Mouse (Mus musculus): ENCODE data around the gene Gyg. TPM values are rescaled to one million over a fixed set of nuclear protein-coding genes. Genes with fewer than 3 reads are reported as not detected.
A peak's percentile ranks its signal among the peaks of the same experiment; 100 is the strongest.
"Not testable (repeated sequence)": the region's sequence is repeated elsewhere in the genome, so short reads cannot be mapped to it uniquely, and the experiment has no call there.

Gene Gyg
- polyA plus RNA-seq, 1 experiment from 2014 or later, result 34.6 TPM

DNA sequence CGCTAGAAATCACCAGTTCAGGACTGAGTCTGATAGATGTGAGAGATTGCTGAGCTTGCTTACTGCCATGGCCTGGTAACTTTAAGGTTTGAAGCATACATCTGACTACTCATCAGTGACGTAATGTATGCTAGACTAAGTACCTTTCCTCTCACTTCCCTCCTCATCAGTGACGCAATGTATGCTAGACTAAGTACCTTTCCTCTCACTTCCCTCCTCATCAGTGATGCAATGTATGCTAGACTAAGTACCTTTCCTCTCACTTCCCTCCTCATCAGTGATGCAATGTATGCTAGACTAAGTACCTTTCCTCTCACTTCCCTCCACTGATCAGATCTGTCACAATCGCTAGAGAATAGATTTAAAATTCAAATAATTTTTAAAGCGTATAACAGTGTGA lies 33.5 kb downstream of the Gyg start:
- H3K4me3 ChIP-seq (replicated peaks; ENCODE audit: low read length); H3K9ac ChIP-seq (replicated peaks; ENCODE audit: low read depth, low read length); H3K9me3 ChIP-seq (ENCODE audit: control insufficient read depth, low read length); ATAC-seq; H3K27ac ChIP-seq (ENCODE audit: low read length); H3K4me2 ChIP-seq (ENCODE audit: low read length); H3K4me1 ChIP-seq (replicated peaks; ENCODE audit: control insufficient read depth, insufficient read depth, low read length); H3K27me3 ChIP-seq (replicated peaks; ENCODE audit: control insufficient read depth, insufficient read depth, low read length); H3K36me3 ChIP-seq (ENCODE audit: control insufficient read depth, insufficient read depth): not testable (repeated sequence)
- WGBS, result 89% methylated on average over 5 of the region's 5 CpGs

DNA sequence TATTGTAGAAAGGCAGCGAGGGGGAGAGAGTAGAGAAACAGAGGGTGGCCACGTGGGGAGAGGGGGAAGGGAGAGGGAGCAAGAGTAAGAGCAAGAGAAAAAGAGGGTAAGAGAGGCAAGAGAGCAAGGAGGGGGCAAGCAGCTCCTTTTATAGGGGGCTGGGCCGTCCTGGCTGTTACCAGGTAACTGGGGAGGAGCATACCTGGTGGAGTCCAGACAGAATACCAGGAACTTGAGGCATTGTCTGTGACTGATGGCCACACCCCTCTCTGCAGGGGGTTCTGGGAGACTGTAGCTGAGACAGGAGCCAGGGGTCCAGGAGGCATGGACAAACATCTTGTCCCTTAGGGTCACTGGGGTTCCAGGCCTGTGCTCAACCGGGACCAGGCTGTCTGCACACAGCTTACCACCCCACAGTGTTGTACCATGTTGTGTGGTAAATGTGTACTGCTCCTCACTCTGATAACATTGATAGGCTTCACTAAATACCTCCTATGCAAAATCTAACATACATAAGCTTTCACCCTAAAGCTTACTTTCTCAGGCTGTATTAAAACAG lies 35.4 kb downstream of the Gyg start:
- Histone ChIP-seq H3K27me3 (replicated peaks; ENCODE audit: control insufficient read depth, insufficient read depth, low read length) (no peaks in the 10 kb centered on the region), H3K4me1 (replicated peaks; ENCODE audit: control insufficient read depth, insufficient read depth, low read length) (no peaks in the 10 kb centered on the region), H3K4me2 (ENCODE audit: low read length) (no peak overlapping the region), H3K9me3 (ENCODE audit: control insufficient read depth, low read length) (no peaks in the 10 kb centered on the region), H3K27ac (ENCODE audit: low read length) (no peak overlapping the region), H3K9ac (replicated peaks; ENCODE audit: low read depth, low read length) (no peak overlapping the region), H3K4me3 (replicated peaks; ENCODE audit: low read length) (no peak overlapping the region), H3K36me3 (ENCODE audit: control insufficient read depth, insufficient read depth) (0 out of 2 replicates have a peak, but pooled peaks cover 2% of the 10 kb centered on the region)
- WGBS, result 53% methylated on average over 4 of the region's 4 CpGs
- ATAC-seq, result peak; percentile 38; the same call in 1 of the 2 replicates

DNA sequence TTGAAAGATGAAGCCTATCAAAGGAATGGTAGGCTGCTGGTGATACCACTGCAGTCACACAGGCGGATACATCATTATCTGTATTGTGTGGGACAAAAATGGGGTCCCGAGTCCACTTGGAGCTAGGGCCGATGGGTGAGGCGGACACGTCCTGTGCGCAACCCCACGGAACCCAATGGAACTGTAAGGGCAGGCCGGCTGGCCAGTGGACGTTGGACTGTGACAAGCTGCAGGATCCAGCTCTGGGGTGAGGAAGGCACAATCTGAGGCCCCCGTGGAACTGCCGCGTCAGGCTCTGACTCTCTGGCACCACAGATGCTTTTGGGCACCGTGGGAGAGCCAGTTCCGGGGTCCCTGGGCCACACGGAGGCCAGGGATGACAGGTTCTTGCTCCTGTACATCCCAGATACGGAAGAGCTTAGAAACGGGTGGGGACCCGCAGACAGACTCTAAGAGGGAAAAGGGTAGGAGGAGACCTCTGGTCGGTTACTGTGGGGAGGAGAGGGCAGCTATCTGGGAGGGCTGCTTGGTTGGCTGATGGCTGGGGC lies 36.0 kb downstream of the Gyg start:
- no peaks in the 10 kb centered on the region for H3K9me3 ChIP-seq (ENCODE audit: control insufficient read depth, low read length)
- peak; percentile 38; the same call in 1 of the 2 replicates for ATAC-seq
- 0 out of 2 replicates have a peak, but pooled peaks cover 2% of the 10 kb centered on the region for H3K36me3 ChIP-seq (ENCODE audit: control insufficient read depth, insufficient read depth)
- no peak overlapping the region for H3K4me3 ChIP-seq (replicated peaks; ENCODE audit: low read length)
- 90% methylated on average over 19 of the region's 19 CpGs for WGBS
- no peaks in the 10 kb centered on the region for H3K27me3 ChIP-seq (replicated peaks; ENCODE audit: control insufficient read depth, insufficient read depth, low read length)
- no peak overlapping the region for H3K4me2 ChIP-seq (ENCODE audit: low read length)
- no peak overlapping the region for H3K27ac ChIP-seq (ENCODE audit: low read length)
- no peaks in the 10 kb centered on the region for H3K4me1 ChIP-seq (replicated peaks; ENCODE audit: control insufficient read depth, insufficient read depth, low read length)
- no peak overlapping the region for H3K9ac ChIP-seq (replicated peaks; ENCODE audit: low read depth, low read length)

DNA sequence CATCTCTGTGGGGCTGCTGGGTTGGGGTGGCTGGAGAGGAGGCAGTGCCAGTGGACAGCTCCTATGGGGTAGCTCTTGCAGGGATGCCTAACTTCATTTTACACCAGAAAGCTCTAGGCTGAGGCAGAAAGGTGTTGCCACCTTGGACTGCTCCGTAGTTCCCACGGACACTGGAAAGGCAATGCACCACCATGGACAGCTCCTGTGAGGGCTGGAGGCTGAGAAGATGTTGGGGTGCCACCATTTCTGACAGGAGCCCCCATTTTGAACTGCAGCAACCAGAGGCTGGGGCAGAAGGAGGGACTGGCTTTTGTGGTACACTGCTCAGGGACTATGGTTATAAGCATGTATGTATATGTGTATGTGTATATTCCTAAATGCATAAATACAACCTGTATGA lies 43.2 kb downstream of the Gyg start:
- Histone ChIP-seq H3K4me3 (replicated peaks; ENCODE audit: low read length) (no peak overlapping the region), H3K4me1 (replicated peaks; ENCODE audit: control insufficient read depth, insufficient read depth, low read length) (no peaks in the 10 kb centered on the region), H3K9me3 (ENCODE audit: control insufficient read depth, low read length) (no peaks in the 10 kb centered on the region), H3K27ac (ENCODE audit: low read length) (no peak overlapping the region), H3K27me3 (replicated peaks; ENCODE audit: control insufficient read depth, insufficient read depth, low read length) (no peaks in the 10 kb centered on the region), H3K4me2 (ENCODE audit: low read length) (no peak overlapping the region), H3K36me3 (ENCODE audit: control insufficient read depth, insufficient read depth) (peaks cover 9% of the 10 kb centered on the region), H3K9ac (replicated peaks; ENCODE audit: low read depth, low read length) (no peak overlapping the region)
- no peak for ATAC-seq
- 98% methylated on average over 2 of the region's 2 CpGs for WGBS

DNA sequence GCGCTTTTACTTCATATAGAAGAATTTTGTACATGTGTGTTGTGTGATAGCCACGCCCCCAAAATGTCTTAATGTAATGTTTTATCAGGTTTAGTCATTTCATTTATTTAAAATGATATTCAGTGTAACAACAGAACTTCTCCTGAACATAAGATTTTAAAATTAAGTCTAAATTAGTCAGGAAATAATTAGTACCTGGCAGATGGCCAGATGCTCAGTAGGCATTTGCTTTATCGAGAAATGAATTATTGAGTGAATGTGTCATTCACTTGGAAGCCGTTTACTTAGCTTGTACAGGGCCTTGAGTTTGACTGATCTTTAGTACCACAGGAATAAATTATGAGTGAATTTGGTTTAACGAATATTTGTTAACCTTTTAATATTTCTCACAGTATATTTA lies 46.2 kb downstream of the Gyg start:
- Histone ChIP-seq H3K9me3 (ENCODE audit: control insufficient read depth, low read length) (no peaks in the 10 kb centered on the region), H3K4me1 (replicated peaks; ENCODE audit: control insufficient read depth, insufficient read depth, low read length) (no peaks in the 10 kb centered on the region), H3K9ac (replicated peaks; ENCODE audit: low read depth, low read length) (no peak overlapping the region), H3K27ac (ENCODE audit: low read length) (no peak overlapping the region), H3K36me3 (ENCODE audit: control insufficient read depth, insufficient read depth) (peaks cover 11% of the 10 kb centered on the region), H3K4me3 (replicated peaks; ENCODE audit: low read length) (no peak overlapping the region), H3K4me2 (ENCODE audit: low read length) (no peak overlapping the region), H3K27me3 (replicated peaks; ENCODE audit: control insufficient read depth, insufficient read depth, low read length) (no peaks in the 10 kb centered on the region)
- no peak for ATAC-seq
- WGBS, result 51% methylated on average over 5 of the region's 5 CpGs

DNA sequence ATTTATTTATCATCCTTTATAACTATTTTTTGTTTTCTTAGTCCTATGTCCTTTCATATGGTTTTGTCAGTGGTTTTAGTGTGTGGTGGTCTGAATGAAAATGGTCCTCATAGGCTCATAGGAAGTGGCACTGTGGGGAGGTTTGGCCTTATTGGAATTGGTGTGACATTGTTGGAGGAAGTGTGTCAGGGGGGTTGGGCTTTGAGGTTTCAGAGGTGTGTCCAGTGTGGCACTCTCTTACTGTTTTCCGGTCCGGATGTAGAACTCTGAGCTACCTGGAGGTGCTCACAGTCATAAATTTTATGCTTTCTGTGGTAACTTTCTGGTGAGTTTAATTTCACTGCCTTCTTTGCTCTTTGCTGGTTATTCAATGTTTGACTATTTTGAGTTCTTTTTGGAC lies 50.3 kb downstream of the Gyg start:
- no peak for ATAC-seq
- no peak overlapping the region for H3K4me2 ChIP-seq (ENCODE audit: low read length)
- WGBS, result 91% methylated on average over 2 of the region's 2 CpGs

DNA sequence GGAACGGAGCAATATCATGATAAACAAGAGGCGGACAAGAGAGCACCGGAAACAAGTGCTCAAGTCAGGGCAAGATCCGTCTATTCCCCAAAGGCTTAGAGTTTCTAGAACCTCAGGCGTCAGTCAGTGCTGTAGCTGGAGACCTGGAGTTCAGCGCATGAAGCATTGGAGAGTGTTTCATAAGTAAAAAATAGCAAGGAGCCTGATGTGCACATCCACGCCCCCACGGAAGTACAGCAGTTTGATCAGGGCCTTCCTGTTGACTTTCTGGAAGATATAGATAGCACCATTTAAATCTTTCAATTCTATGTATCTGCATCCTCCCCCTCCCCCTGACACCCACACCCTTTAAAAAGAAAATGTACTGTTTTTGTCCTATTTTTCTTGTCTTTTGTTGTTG lies 50.8 kb downstream of the Gyg start:
- no peaks in the 10 kb centered on the region for H3K9me3 ChIP-seq (ENCODE audit: control insufficient read depth, low read length)
- no peak overlapping the region for H3K4me2 ChIP-seq (ENCODE audit: low read length)
- WGBS, result 91% methylated on average over 8 of the region's 8 CpGs
- no peaks in the 10 kb centered on the region for H3K27me3 ChIP-seq (replicated peaks; ENCODE audit: control insufficient read depth, insufficient read depth, low read length)
- no peak overlapping the region for H3K27ac ChIP-seq (ENCODE audit: low read length)
- no peak overlapping the region for H3K9ac ChIP-seq (replicated peaks; ENCODE audit: low read depth, low read length)
- H3K4me3 ChIP-seq (replicated peaks; ENCODE audit: low read length), result no peak overlapping the region
- ATAC-seq, result no peak
- H3K36me3 ChIP-seq (ENCODE audit: control insufficient read depth, insufficient read depth), result peaks cover 7% of the 10 kb centered on the region
- no peaks in the 10 kb centered on the region for H3K4me1 ChIP-seq (replicated peaks; ENCODE audit: control insufficient read depth, insufficient read depth, low read length)

More for the DNA sequence above, 50.3 kb downstream of the Gyg start:
- Histone ChIP-seq H3K27me3 (replicated peaks; ENCODE audit: control insufficient read depth, insufficient read depth, low read length) (no peaks in the 10 kb centered on the region), H3K4me1 (replicated peaks; ENCODE audit: control insufficient read depth, insufficient read depth, low read length) (no peaks in the 10 kb centered on the region), H3K36me3 (ENCODE audit: control insufficient read depth, insufficient read depth) (peaks cover 10% of the 10 kb centered on the region), H3K9me3 (ENCODE audit: control insufficient read depth, low read length) (no peaks in the 10 kb centered on the region), H3K4me3 (replicated peaks; ENCODE audit: low read length) (no peak overlapping the region), H3K27ac (ENCODE audit: low read length) (no peak overlapping the region), H3K9ac (replicated peaks; ENCODE audit: low read depth, low read length) (no peak overlapping the region)

DNA sequence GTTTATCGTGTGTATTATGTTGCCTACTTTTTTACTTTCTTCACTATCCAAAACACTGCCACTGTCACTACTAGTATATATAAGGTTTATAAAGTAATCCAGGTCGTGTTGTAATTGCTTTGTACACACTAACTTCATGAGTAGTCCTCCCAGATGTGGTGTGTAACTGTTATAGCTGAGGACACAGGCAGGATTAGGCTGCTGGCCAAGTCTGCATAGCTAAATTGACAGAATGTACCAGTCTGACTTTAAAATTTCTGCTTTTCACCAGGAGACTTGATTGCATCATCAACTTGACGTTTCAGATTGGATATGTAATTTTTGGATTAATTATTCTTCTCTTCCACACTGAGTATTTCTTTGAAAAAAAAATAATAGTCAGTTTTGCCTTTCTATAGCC lies 51.3 kb downstream of the Gyg start:
- Histone ChIP-seq H3K27me3 (replicated peaks; ENCODE audit: control insufficient read depth, insufficient read depth, low read length) (no peaks in the 10 kb centered on the region), H3K9me3 (ENCODE audit: control insufficient read depth, low read length) (no peaks in the 10 kb centered on the region), H3K4me3 (replicated peaks; ENCODE audit: low read length) (no peak overlapping the region), H3K4me2 (ENCODE audit: low read length) (no peak overlapping the region), H3K36me3 (ENCODE audit: control insufficient read depth, insufficient read depth) (peaks cover 7% of the 10 kb centered on the region), H3K27ac (ENCODE audit: low read length) (no peak overlapping the region), H3K9ac (replicated peaks; ENCODE audit: low read depth, low read length) (no peak overlapping the region), H3K4me1 (replicated peaks; ENCODE audit: control insufficient read depth, insufficient read depth, low read length) (no peaks in the 10 kb centered on the region)
- 80% methylated on average over 3 of the region's 3 CpGs for WGBS
- ATAC-seq, result no peak

DNA sequence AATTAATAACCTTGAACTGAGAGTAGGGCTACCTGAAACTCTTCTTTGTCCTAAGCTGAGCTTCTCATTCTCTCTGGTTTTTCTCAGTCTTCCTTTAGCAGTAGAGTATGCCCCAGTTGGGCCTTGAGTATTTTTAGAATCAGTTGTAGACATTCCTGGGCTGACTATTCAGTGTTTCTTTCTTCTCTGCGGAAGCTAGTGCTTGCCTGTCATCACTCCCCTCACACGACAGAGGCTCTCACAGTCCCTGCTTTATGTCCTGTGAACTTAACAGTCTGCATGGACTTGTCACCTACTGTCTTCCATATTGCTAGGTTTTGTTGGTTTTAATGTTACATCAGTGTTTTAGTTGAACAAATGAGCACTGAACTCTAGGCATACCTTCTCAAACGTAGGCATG lies 73.0 kb downstream of the Gyg start:
- Histone ChIP-seq H3K36me3 (ENCODE audit: control insufficient read depth, insufficient read depth) (peaks cover 5% of the 10 kb centered on the region), H3K27ac (ENCODE audit: low read length) (no peak overlapping the region), H3K9me3 (ENCODE audit: control insufficient read depth, low read length) (no peaks in the 10 kb centered on the region), H3K9ac (replicated peaks; ENCODE audit: low read depth, low read length) (no peak overlapping the region), H3K27me3 (replicated peaks; ENCODE audit: control insufficient read depth, insufficient read depth, low read length) (no peaks in the 10 kb centered on the region), H3K4me2 (ENCODE audit: low read length) (no peak overlapping the region), H3K4me1 (replicated peaks; ENCODE audit: control insufficient read depth, insufficient read depth, low read length) (no peaks in the 10 kb centered on the region), H3K4me3 (replicated peaks; ENCODE audit: low read length) (no peak overlapping the region)
- 85% methylated on average over 3 of the region's 3 CpGs for WGBS
- ATAC-seq, result no peak
